Mouse (Mus musculus) heart, embryonic 10.5 days (tissue): ENCODE data around the gene Tpgs1. TPM values are rescaled to one million over a fixed set of nuclear protein-coding genes. Genes with fewer than 3 reads are reported as not detected.
"Not testable (repeated sequence)": the region's sequence is repeated elsewhere in the genome, so short reads cannot be mapped to it uniquely, and the experiment has no call there.

Experiments used
- DNase-seq: peaks from one replicate; pipeline ENCODE4 v3.0.0-alpha.2; 2017; ENCODE audit warnings: low spot score
- H3K27ac ChIP-seq: fragments of 300-500 bp; sonication (generic); 2 replicates; pipeline ENCODE4 v1.5.1; 2016; ENCODE audit warnings: mild to moderate bottlenecking
- H3K27me3 ChIP-seq: fragments of 300-500 bp; sonication (generic); 2 replicates; pipeline ENCODE4 v1.6.1; 2016; ENCODE audit warnings: mild to moderate bottlenecking; ENCODE audit not compliant: poor library complexity, insufficient read depth, severe bottlenecking
- H3K36me3 ChIP-seq: fragments of 300-500 bp; sonication (generic); 2 replicates; pipeline ENCODE4 v1.6.1; 2016; ENCODE audit warnings: mild to moderate bottlenecking, moderate library complexity
- H3K4me1 ChIP-seq: fragments of 300-500 bp; sonication (generic); 2 replicates; pipeline ENCODE4 v1.6.1; 2016; ENCODE audit warnings: mild to moderate bottlenecking
- H3K4me3 ChIP-seq: fragments of 300-500 bp; sonication (generic); 2 replicates; pipeline ENCODE4 v1.5.1; 2016; ENCODE audit warnings: mild to moderate bottlenecking, moderate library complexity
- H3K9me3 ChIP-seq: fragments of 300-500 bp; sonication (generic); 2 replicates; pipeline ENCODE4 v1.6.1; 2016; ENCODE audit warnings: mild to moderate bottlenecking, moderate library complexity
- WGBS: fragments of 180-500 bp; shearing (Covaris S2); methylation state at CpG from one replicate; pipeline ENCODE4 v1.1.7; 2016; 5-methylcytosine and 5-hydroxymethylcytosine counted together
- polyA plus RNA-seq: library from polyadenylated mRNA; unstranded; fragments of >200 nt; fragmentation: Nextera tagmentation; extraction: Ambion mirVana; gene quantifications from 2 replicates; pipeline ENCODE4 v1.2.1, GENCODE M21; 2016

Gene Tpgs1
- polyA plus RNA-seq, 1 experiment from 2014 or later: 59.4 TPM

DNA sequence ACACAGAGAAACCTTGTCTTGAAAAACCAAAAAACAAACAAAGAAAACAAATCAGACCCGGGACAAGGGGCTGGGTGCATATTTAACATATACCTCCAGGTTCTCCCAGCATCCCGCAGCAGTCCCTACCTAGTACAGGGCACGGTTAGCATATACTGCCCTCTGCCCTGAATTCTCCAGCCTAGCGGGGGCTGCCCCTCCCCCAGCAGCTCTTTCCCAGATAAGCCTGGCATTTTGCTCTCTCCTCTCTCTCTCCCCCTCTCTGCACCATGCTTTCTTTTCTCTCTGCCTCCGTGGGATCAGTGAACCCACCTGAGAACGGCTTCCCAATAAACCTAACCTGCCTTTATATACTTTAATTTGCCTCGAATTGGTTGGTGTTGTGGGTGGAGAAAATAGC, 31.5 kb downstream of the Tpgs1 start:
- 27% methylated on average over 7 of the region's 7 CpGs for WGBS
- Histone ChIP-seq H3K4me1 (peaks cover 40% of the 10 kb centered on the region), H3K9me3 (no peaks in the 10 kb centered on the region), H3K4me3 (peak overlapping the region; percentile 8; the same call in 1 of the 2 replicates), H3K27me3 (no peaks in the 10 kb centered on the region), H3K36me3 (no peaks in the 10 kb centered on the region), H3K27ac (peak overlapping the region; percentile 81)
- DNase-seq: peak; percentile 72

DNA sequence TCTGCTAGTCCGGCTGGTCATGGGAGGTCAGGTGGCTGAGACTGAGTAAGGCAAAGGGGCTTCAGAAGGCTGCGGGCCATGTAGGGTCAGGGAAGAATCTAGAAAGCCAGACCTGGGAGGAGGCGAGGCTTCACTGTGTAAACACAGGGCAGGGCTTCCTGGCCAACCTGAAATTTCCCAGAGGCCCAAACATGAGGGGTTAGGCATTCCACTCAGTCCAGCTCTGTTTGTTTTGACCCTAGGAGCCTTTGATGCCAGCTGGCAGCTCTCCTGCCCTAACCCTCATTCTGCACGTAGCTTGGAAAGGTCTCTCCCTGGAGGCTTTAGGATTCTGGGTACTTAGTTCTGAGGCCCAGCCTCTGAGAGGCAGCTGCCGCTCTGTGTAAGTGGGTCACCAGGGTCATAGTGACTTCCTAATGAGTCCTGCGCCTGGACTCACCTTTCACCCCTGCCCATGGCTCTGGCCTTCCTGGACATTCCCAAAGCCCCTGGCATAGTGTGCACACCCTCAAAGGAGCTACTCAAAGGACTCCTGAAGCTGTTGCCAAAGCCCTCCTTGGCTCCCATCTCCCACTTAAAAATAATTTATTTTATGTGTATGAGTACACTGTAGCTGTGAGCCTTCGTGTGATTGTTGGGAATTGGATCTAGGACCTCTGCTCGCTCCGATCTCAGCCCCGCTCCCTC, 32.4 kb downstream of the Tpgs1 start:
- no peaks in the 10 kb centered on the region for H3K27me3 ChIP-seq
- H3K4me1 ChIP-seq: peaks cover 40% of the 10 kb centered on the region
- WGBS: 49% methylated on average over 10 of the region's 10 CpGs
- H3K27ac ChIP-seq: peak overlapping the region; percentile 81
- peak; percentile 76 for DNase-seq
- H3K4me3 ChIP-seq: peak overlapping the region; percentile 8; the same call in 1 of the 2 replicates
- H3K9me3 ChIP-seq: no peaks in the 10 kb centered on the region
- peaks cover 6% of the 10 kb centered on the region for H3K36me3 ChIP-seq

- not testable (repeated sequence) for DNase-seq, H3K27me3 ChIP-seq, H3K9me3 ChIP-seq, H3K4me3 ChIP-seq, H3K27ac ChIP-seq
- whole genome bisulfite sequencing: 88% methylated on average over 4 of the region's 4 CpGs
- Histone ChIP-seq H3K4me1 (peaks cover 52% of the 10 kb centered on the region), H3K36me3 (peaks cover 20% of the 10 kb centered on the region)
Observed at GRCm38 (mm10) chr10:79702970-79703369, 33.8 kb downstream of the Tpgs1 start.

- Histone ChIP-seq H3K36me3 (peaks cover 25% of the 10 kb centered on the region), H3K27me3 (no peaks in the 10 kb centered on the region), H3K4me3 (peak overlapping the region; percentile 74), H3K9me3 (no peaks in the 10 kb centered on the region), H3K27ac (peak overlapping the region; percentile 95), H3K4me1 (peaks cover 58% of the 10 kb centered on the region)
- WGBS: 73% methylated on average over 10 of the region's 10 CpGs
- DNase-seq: no peak
Observed at GRCm38 (mm10) chr10:79703541-79703940, 34.4 kb downstream of the Tpgs1 start.

GRCm38 (mm10) chr10:79704065-79704969, 35.1 kb downstream of the Tpgs1 start, which contains the start of gene Bsg:
TSS of gene Bsg (plus strand) at chr10:79704491.
- Histone ChIP-seq H3K4me3 (peak within 1 kb of the TSS; percentile 74), H3K27ac (peak within 1 kb of the TSS; percentile 95), H3K27me3 (no peaks in the 10 kb centered on the region), H3K36me3 (peaks cover 33% of the 10 kb centered on the region), H3K4me1 (peaks cover 66% of the 10 kb centered on the region), H3K9me3 (no peaks in the 10 kb centered on the region)
- WGBS: 1% methylated on average over 65 of the region's 65 CpGs
- peak; percentile 99 for DNase-seq

DNA sequence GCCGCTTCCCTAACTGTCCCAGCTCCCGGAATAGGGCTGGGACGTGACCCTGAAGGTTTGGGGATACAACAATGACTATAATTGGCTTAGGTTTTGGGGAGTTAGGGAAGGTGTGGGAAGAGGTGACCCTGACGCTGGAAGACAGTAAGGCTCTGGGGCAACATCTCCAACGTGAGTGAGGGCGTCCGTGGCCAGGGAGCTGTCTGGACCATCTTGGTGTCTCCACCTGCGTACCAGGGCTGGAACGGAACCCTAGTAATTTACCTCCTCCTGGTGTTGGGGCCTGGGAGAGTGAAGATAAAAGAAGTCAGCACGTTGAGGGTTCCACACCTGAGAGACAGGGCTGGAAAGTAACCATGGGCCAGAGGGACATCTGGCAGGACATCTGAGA, 35.8 kb downstream of the Tpgs1 start:
- no peak for DNase-seq
- H3K4me1 ChIP-seq: peaks cover 70% of the 10 kb centered on the region

DNA sequence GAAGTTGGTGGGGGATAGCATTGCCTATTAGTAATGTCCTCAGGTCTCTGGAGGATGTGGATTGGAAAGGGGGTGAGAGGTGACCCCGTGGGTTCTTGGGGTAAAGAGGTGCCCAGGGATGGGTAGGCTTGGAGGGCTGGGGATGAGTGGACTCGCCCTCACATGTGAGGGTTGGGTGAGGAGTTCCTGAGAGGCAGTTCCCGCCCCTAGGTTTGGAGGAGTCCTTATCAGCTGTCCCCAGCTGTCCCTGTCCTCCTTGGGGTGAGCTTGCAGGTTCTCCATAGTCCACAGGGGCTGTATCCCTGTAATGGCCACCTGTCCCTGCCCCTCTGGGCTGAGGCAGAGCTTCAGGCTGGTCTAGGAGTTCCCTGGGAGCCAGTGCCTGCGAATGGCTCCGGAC, 36.8 kb downstream of the Tpgs1 start:
- peaks cover 49% of the 10 kb centered on the region for H3K36me3 ChIP-seq
- peak overlapping the region; percentile 74 for H3K4me3 ChIP-seq
- peaks cover 74% of the 10 kb centered on the region for H3K4me1 ChIP-seq
- peak; percentile 93 for DNase-seq
- peak overlapping the region; percentile 95 for H3K27ac ChIP-seq
- 55% methylated on average over 5 of the region's 5 CpGs for WGBS
- no peaks in the 10 kb centered on the region for H3K9me3 ChIP-seq
- no peaks in the 10 kb centered on the region for H3K27me3 ChIP-seq

More for the DNA sequence above, 35.8 kb downstream of the Tpgs1 start:
- Histone ChIP-seq H3K9me3 (no peaks in the 10 kb centered on the region), H3K27me3 (no peaks in the 10 kb centered on the region), H3K27ac (peak overlapping the region; percentile 95), H3K36me3 (peaks cover 39% of the 10 kb centered on the region), H3K4me3 (peak overlapping the region; percentile 74)
- WGBS: 5% methylated on average over 10 of the region's 10 CpGs

DNA sequence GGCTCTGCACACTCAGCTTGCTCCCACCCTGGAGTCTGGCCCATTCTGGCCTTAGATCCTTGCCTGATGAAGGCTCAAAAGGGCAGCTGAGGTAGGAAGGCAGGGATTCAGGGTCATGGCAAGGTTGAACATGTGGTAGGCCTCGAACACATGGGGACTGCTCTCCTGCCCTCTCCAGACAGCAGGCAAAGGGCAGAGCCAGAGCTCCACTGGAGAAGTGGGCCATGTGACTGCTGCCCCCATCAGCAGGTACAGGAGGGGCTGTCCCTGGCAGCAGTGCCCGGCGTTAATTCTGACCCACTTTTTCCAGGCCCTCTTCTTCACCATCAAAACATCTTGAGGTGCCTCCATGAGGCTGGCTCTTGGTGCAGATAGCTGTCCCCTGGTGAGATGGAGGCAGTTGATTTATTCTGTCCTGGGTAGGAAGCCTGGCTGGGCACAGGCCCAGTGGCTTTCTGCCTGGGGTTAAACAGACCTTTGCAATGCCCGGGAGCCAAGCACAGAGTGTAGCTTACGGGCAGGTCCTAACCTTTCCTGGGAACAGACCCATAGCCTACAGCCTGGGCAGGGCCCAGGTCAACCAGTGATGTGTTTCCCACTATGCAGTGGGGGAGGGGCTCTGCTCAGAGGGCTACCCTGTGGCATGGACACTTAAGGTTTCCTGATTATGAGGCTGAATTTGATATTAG, 37.4 kb downstream of the Tpgs1 start:
- H3K4me1 ChIP-seq: peaks cover 74% of the 10 kb centered on the region
- H3K9me3 ChIP-seq: no peaks in the 10 kb centered on the region
- H3K4me3 ChIP-seq: peak overlapping the region; percentile 74
- DNase-seq: no peak
- no peaks in the 10 kb centered on the region for H3K27me3 ChIP-seq
- peak overlapping the region; percentile 95; the same call in 1 of the 2 replicates for H3K27ac ChIP-seq
- peaks cover 55% of the 10 kb centered on the region for H3K36me3 ChIP-seq
- WGBS: 78% methylated on average over 5 of the region's 5 CpGs

GRCm38 (mm10) chr10:79707162-79707561, 38.0 kb downstream of the Tpgs1 start:
- peak overlapping the region; percentile 95 for H3K27ac ChIP-seq

DNA sequence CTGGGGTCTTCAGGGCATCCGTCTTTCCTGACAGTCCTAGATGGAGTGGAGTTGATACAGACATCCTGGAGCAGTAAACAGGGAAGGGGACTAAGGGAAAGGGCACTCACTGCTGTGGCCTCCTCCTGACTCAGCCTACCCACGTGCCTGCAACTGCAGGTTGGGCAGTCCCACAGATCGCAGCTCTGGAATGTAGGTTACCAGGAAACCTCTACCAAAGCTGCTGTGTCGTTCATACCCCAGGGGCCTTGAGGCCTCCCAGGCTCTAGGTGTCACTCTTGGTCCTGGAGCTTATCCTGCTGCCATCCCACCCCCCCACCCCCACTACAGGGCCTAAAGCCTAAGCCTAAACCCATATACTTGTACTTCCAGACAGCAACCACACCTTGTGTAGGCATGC, 38.6 kb downstream of the Tpgs1 start:
- Histone ChIP-seq H3K9me3 (no peaks in the 10 kb centered on the region), H3K27me3 (no peaks in the 10 kb centered on the region), H3K36me3 (peaks cover 62% of the 10 kb centered on the region), H3K4me3 (peak overlapping the region; percentile 74), H3K27ac (no peak overlapping the region), H3K4me1 (peaks cover 78% of the 10 kb centered on the region)
- no peak for DNase-seq
- 47% methylated on average over 4 of the region's 4 CpGs for WGBS

More at GRCm38 (mm10) chr10:79707162-79707561, 38.0 kb downstream of the Tpgs1 start:
- 69% methylated on average over 1 of the region's 1 CpGs for WGBS
- Histone ChIP-seq H3K4me3 (peak overlapping the region; percentile 74), H3K27me3 (no peaks in the 10 kb centered on the region), H3K36me3 (peaks cover 61% of the 10 kb centered on the region), H3K4me1 (peaks cover 73% of the 10 kb centered on the region), H3K9me3 (no peaks in the 10 kb centered on the region)
- no peak for DNase-seq

DNA sequence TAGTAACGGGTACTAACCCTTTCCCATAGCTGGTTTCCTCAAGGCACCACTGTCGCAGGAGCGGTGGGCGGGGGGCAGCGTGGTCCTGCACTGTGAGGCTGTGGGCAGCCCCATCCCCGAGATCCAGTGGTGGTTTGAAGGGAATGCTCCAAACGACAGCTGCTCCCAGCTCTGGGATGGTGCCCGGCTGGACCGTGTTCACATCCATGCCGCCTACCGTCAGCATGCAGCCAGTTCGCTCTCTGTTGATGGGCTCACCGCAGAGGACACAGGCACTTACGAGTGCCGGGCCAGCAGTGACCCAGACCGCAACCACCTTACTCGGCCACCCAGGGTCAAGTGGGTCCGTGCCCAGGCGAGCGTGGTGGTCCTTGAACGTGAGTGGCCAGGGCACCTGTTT, 39.5 kb downstream of the Tpgs1 start:
- Histone ChIP-seq H3K36me3 (peaks cover 62% of the 10 kb centered on the region), H3K4me3 (peak overlapping the region; percentile 22), H3K27ac (peak overlapping the region; percentile 54), H3K4me1 (peaks cover 76% of the 10 kb centered on the region), H3K9me3 (no peaks in the 10 kb centered on the region), H3K27me3 (peaks cover under 1% of the 10 kb centered on the region; the same call in 1 of the 2 replicates)
- no peak for DNase-seq
- 85% methylated on average over 21 of the region's 21 CpGs for WGBS

DNA sequence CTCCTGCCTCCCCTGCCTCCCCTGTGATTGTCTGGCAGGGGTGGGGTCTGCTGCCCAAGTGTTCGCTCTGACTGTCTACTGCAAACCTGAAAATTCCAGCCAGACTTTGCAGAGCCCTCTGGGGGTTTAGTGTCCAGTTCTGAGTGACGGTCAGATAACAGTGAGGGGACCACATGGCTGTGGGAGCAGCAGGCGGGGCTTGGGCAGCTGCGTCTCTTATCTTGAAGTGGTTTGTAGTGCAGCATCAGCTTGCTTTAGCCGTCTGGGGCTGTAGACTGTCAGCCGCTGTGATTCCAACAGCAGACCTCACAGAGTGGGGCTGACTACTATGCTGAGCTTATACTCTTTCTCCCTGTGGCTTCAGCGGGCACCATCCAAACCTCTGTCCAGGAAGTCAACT, 40.1 kb downstream of the Tpgs1 start:
- Histone ChIP-seq H3K4me1 (peaks cover 75% of the 10 kb centered on the region), H3K27ac (peak overlapping the region; percentile 54), H3K27me3 (peaks cover 7% of the 10 kb centered on the region; the same call in 1 of the 2 replicates), H3K9me3 (no peaks in the 10 kb centered on the region), H3K4me3 (peak overlapping the region; percentile 22), H3K36me3 (peaks cover 62% of the 10 kb centered on the region)
- peak; percentile 94 for DNase-seq
- 18% methylated on average over 7 of the region's 7 CpGs for WGBS
